Mouse (Mus musculus) intestine, embryonic 15.5 days (tissue): Measurements from ENCODE around the gene Scyl1. TPM values are rescaled to one million over a fixed set of nuclear protein-coding genes. Genes with fewer than 3 reads are reported as not detected.
A peak's percentile ranks its signal among the peaks of the same experiment; 100 is the strongest.

Source experiments
- ATAC-seq: fragments of 200-750 bp; cut with Nextera tagmentation; 2 replicates; pipeline ENCODE4 v1.8.0; 2017; ENCODE audit warnings: moderate TSS enrichment, moderate library complexity
- H3K27ac ChIP-seq: fragments of 300-500 bp; sonication (generic); 2 replicates; pipeline ENCODE4 v1.5.1; 2015; ENCODE audit warnings: mild to moderate bottlenecking, inconsistent platforms
- H3K27me3 ChIP-seq: fragments of 300-500 bp; sonication (generic); replicated peaks from 2 replicates; pipeline ENCODE4 v1.6.1; 2015; ENCODE audit warnings: inconsistent platforms
- H3K36me3 ChIP-seq: fragments of 300-500 bp; sonication (generic); 2 replicates; pipeline ENCODE4 v1.6.1; 2015; ENCODE audit warnings: inconsistent platforms
- H3K4me1 ChIP-seq: fragments of 300-500 bp; sonication (generic); replicated peaks from 2 replicates; pipeline ENCODE4 v1.6.1; 2015; ENCODE audit warnings: inconsistent platforms
- H3K4me2 ChIP-seq: fragments of 300-500 bp; sonication (generic); replicated peaks from 2 replicates; pipeline ENCODE4 v1.6.1; 2015; ENCODE audit warnings: mild to moderate bottlenecking, inconsistent platforms
- H3K4me3 ChIP-seq: fragments of 300-500 bp; sonication (generic); replicated peaks from 2 replicates; pipeline ENCODE4 v1.5.1; 2015; ENCODE audit warnings: inconsistent platforms
- H3K9ac ChIP-seq: fragments of 300-500 bp; sonication (generic); 2 replicates; pipeline ENCODE4 v1.6.1; 2015; ENCODE audit warnings: inconsistent platforms
- H3K9me3 ChIP-seq: fragments of 300-500 bp; sonication (generic); 2 replicates; pipeline ENCODE4 v1.6.1; 2016; ENCODE audit warnings: inconsistent platforms
- WGBS: fragments of 180-500 bp; shearing (Covaris S2); methylation state at CpG from one replicate; pipeline ENCODE4 v1.1.7; 2015; 5-methylcytosine and 5-hydroxymethylcytosine counted together
- polyA plus RNA-seq: library from polyadenylated mRNA; unstranded; fragments of >200 nt; fragmentation: Nextera tagmentation; extraction: Ambion mirVana; gene quantifications from 2 replicates; pipeline ENCODE4 v1.2.1, GENCODE M21; 2015

The Scyl1 gene
- polyA plus RNA-seq, 1 experiment from 2014 or later = 60.9 TPM

- Histone ChIP-seq H3K4me3 (no peak overlapping the region), H3K9ac (no peak overlapping the region), H3K27me3 (no peaks in the 10 kb centered on the region), H3K4me2 (peak overlapping the region; percentile 38), H3K9me3 (no peaks in the 10 kb centered on the region), H3K4me1 (peaks cover 71% of the 10 kb centered on the region), H3K36me3 (no peaks in the 10 kb centered on the region), H3K27ac (peak overlapping the region; percentile 91)
- peak; percentile 82 for ATAC-seq
- 18% methylated on average over 11 of the region's 11 CpGs for WGBS
Observed at GRCm38 (mm10) chr19:5810103-5810839, 39.1 kb upstream of the Scyl1 start.

- peak overlapping the region; percentile 38 for H3K4me2 ChIP-seq
Observed at GRCm38 (mm10) chr19:5809712-5810089, 38.5 kb upstream of the Scyl1 start.

GRCm38 (mm10) chr19:5808955-5809711 lies 37.9 kb upstream of the Scyl1 start:
- Histone ChIP-seq H3K9ac (no peak overlapping the region), H3K4me1 (peaks cover 80% of the 10 kb centered on the region), H3K27ac (peak overlapping the region; percentile 91), H3K4me2 (no peak overlapping the region), H3K9me3 (no peaks in the 10 kb centered on the region), H3K27me3 (no peaks in the 10 kb centered on the region), H3K36me3 (no peaks in the 10 kb centered on the region), H3K4me3 (no peak overlapping the region)
- no peak for ATAC-seq
- 51% methylated on average over 14 of the region's 14 CpGs for WGBS

More at GRCm38 (mm10) chr19:5809712-5810089, 38.5 kb upstream of the Scyl1 start:
- no peaks in the 10 kb centered on the region for H3K27me3 ChIP-seq
- ATAC-seq = peak; percentile 46
- H3K4me3 ChIP-seq = no peak overlapping the region
- H3K4me1 ChIP-seq = peaks cover 75% of the 10 kb centered on the region
- no peaks in the 10 kb centered on the region for H3K36me3 ChIP-seq
- WGBS = 47% methylated on average over 7 of the region's 7 CpGs
- peak overlapping the region; percentile 91 for H3K27ac ChIP-seq
- no peaks in the 10 kb centered on the region for H3K9me3 ChIP-seq
- H3K9ac ChIP-seq = no peak overlapping the region

DNA sequence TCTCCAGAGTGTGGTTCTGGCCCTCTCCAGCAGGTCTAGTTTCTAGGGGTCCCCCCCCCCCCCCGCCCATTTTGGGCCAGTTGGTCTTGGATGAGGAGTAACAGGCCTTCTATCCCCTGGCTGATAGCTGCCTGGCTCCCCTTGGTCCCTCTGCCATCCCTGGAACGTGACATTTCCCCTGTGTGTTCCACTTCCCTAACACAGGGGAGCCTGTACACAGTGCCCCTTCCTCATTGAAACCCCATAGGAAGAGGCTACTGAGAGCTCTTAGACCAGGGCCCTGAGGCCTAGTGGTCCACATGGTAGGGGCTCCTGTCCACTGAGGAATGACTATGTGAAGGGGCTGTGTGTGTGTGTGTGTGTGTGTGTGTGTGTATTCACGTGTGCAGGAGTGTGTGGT lies 36.5 kb upstream of the Scyl1 start:
- no peak for ATAC-seq
- Histone ChIP-seq H3K4me1 (peaks cover 81% of the 10 kb centered on the region), H3K4me2 (no peak overlapping the region), H3K36me3 (no peaks in the 10 kb centered on the region), H3K4me3 (no peak overlapping the region), H3K27ac (0 out of 2 replicates have a peak overlapping the region, but pooled peaks have one; percentile 100), H3K27me3 (no peaks in the 10 kb centered on the region), H3K9me3 (no peaks in the 10 kb centered on the region), H3K9ac (no peak overlapping the region)
- 72% methylated on average over 3 of the region's 3 CpGs for WGBS

- H3K36me3 ChIP-seq = no peaks in the 10 kb centered on the region
- no peaks in the 10 kb centered on the region for H3K9me3 ChIP-seq
- H3K4me3 ChIP-seq = no peak overlapping the region
- WGBS = 37% methylated on average over 6 of the region's 6 CpGs
- no peaks in the 10 kb centered on the region for H3K27me3 ChIP-seq
- no peak for ATAC-seq
- H3K4me1 ChIP-seq = peaks cover 72% of the 10 kb centered on the region
- H3K4me2 ChIP-seq = 0 out of 2 replicates have a peak overlapping the region, but pooled peaks have one; percentile 5
- peak overlapping the region; percentile 100 for H3K27ac ChIP-seq
- no peak overlapping the region for H3K9ac ChIP-seq
Observed at GRCm38 (mm10) chr19:5806809-5807205, 35.6 kb upstream of the Scyl1 start.

DNA sequence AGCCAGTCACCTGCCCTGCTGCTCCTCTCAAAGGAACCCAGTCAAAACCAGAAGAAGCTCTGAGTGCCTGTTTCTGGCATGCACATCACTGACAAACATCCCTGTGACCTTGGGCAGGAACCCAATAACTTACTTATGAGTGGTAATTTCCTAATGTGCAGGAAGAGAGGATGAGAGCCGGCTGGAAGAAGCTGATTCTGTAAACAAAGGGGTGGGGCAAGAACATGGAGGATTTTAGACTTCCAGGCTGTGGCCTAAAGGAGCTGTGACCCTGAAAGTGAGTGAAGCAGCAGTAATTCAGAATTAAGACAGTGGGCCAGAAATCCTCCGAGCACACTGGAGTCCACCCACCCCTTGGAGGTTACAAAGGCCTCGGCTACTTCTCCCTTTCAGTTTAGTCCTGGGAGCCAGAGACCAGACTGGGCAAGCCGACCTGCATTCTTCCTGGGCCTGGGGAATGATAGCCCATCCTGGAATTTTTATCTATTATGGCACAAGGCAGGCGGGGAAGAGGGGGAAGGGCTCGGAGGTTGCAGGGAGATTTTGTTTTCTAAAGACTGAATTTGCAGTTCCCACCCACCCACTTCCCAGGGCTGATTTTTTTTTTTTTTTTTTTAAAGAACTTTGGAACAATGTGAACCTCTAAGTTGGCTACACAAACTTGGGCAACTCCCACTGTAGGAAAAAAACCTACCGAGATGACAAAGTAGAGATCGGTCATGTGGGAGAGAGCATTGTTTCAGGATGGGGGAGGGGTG lies 35.0 kb upstream of the Scyl1 start:
- no peaks in the 10 kb centered on the region for H3K9me3 ChIP-seq
- H3K27me3 ChIP-seq = no peaks in the 10 kb centered on the region
- 10% methylated on average over 8 of the region's 8 CpGs for WGBS
- peak overlapping the region; percentile 24; the same call in 1 of the 2 replicates for H3K9ac ChIP-seq
- H3K27ac ChIP-seq = peak overlapping the region; percentile 100
- H3K4me1 ChIP-seq = peaks cover 66% of the 10 kb centered on the region
- H3K4me3 ChIP-seq = no peak overlapping the region
- peak overlapping the region; percentile 36 for H3K4me2 ChIP-seq
- ATAC-seq = no peak
- H3K36me3 ChIP-seq = no peaks in the 10 kb centered on the region

GRCm38 (mm10) chr19:5804371-5804899 lies 33.2 kb upstream of the Scyl1 start:
- WGBS = 30% methylated on average over 8 of the region's 8 CpGs
- no peak overlapping the region for H3K4me3 ChIP-seq
- H3K36me3 ChIP-seq = no peaks in the 10 kb centered on the region
- no peaks in the 10 kb centered on the region for H3K9me3 ChIP-seq
- H3K4me1 ChIP-seq = peaks cover 48% of the 10 kb centered on the region
- H3K27me3 ChIP-seq = no peaks in the 10 kb centered on the region
- peak overlapping the region; percentile 63; the same call in 1 of the 2 replicates for H3K9ac ChIP-seq
- ATAC-seq = no peak
- H3K4me2 ChIP-seq = peak overlapping the region; percentile 93
- H3K27ac ChIP-seq = peak overlapping the region; percentile 100

DNA sequence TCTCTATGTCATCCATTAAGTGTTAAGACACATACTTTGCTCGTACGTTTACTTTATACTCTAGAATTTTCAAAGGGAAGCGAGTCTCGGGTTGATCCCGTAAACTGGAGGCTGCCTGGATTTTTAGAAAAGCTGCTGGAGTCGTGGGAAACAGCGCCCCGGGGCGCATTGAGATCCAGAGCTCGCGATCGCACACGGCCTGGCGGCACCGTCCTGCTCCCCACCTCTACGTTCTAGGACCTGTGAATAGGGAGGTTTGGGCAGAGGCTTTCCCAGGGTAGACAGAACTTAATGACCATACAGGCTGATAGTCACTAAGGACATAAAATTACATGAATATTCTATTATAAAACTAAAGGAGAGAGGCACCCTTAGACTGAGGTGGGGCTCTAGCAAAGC lies 32.7 kb upstream of the Scyl1 start:
- H3K4me3 ChIP-seq = peak overlapping the region; percentile 52
- under 1% methylated on average over 16 of the region's 16 CpGs for WGBS
- H3K9me3 ChIP-seq = no peaks in the 10 kb centered on the region
- peak; percentile 13 for ATAC-seq
- H3K9ac ChIP-seq = peak overlapping the region; percentile 63
- H3K27me3 ChIP-seq = no peaks in the 10 kb centered on the region
- H3K4me1 ChIP-seq = peaks cover 45% of the 10 kb centered on the region
- H3K27ac ChIP-seq = peak overlapping the region; percentile 100
- peak overlapping the region; percentile 93 for H3K4me2 ChIP-seq
- H3K36me3 ChIP-seq = no peaks in the 10 kb centered on the region

- Histone ChIP-seq H3K27me3 (no peaks in the 10 kb centered on the region), H3K27ac (peak overlapping the region; percentile 100), H3K36me3 (no peaks in the 10 kb centered on the region), H3K9ac (peak overlapping the region; percentile 75), H3K4me3 (peak overlapping the region; percentile 52), H3K4me1 (peaks cover 39% of the 10 kb centered on the region), H3K9me3 (no peaks in the 10 kb centered on the region), H3K4me2 (peak overlapping the region; percentile 93)
- WGBS = under 1% methylated on average over 67 of the region's 67 CpGs
- ATAC-seq = peak; percentile 96
Observed at GRCm38 (mm10) chr19:5803041-5803880, 32.0 kb upstream of the Scyl1 start.

DNA sequence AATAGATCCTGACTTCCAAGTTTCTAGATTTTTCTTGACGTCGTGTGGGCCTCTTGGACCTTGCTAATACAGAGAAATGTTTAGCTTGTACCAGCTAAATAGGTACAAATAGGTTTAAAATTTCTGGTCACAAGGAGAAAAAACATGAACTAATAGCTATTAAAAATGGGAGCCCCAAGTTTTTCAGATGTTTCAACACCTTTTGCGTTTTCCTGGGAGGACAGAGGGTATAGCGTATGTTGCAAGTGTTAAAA lies 31.5 kb upstream of the Scyl1 start:
- no peaks in the 10 kb centered on the region for H3K9me3 ChIP-seq
- peak overlapping the region; percentile 100 for H3K27ac ChIP-seq
- H3K9ac ChIP-seq = peak overlapping the region; percentile 75; the same call in 1 of the 2 replicates
- peaks cover 35% of the 10 kb centered on the region for H3K4me1 ChIP-seq
- WGBS = 0% methylated on average over 4 of the region's 4 CpGs
- peak overlapping the region; percentile 93 for H3K4me2 ChIP-seq
- no peaks in the 10 kb centered on the region for H3K27me3 ChIP-seq
- peaks cover under 1% of the 10 kb centered on the region; the same call in 1 of the 2 replicates for H3K36me3 ChIP-seq
- ATAC-seq = no peak
- H3K4me3 ChIP-seq = peak overlapping the region; percentile 52

DNA sequence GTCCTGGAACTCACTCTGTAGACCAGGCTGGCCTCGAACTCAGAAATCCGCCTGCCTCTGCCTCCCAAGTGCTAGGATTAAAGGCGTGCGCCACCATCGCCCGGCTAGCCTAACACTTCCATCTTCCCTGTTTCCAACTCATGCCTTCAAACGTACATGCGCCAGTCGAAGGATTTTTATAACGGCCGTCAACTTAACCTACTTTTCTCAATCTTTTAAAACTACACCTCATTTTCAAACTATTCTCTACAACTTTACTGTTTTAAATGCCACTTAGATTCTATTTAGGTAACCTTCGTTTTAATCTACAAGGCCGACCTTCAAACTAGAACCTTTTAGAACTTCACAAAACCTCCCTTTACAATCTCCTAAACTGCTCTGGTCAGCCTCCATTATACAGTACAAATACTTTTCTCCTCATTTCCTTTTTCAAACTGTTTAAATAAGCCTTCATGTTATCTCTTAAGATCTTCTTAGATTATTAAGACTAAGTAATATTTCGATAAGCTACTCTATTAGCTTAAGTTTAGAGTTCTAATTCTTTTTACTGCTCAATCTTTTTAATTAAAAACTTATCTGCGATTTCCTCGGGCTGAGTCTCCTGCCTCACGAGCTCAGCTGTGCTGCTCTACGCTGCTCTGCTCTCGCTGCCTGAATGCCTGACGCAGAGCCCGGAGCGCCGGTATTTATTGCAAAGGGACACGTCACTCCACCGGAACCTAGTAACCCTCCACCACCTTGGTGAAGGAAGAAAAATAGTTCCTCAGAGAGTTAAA lies 31.0 kb upstream of the Scyl1 start:
- Histone ChIP-seq H3K4me1 (peaks cover 31% of the 10 kb centered on the region), H3K9ac (peak overlapping the region; percentile 89), H3K4me3 (peak overlapping the region; percentile 64), H3K4me2 (peak overlapping the region; percentile 93), H3K27me3 (no peaks in the 10 kb centered on the region), H3K27ac (peak overlapping the region; percentile 100), H3K36me3 (peaks cover 6% of the 10 kb centered on the region; the same call in 1 of the 2 replicates), H3K9me3 (no peaks in the 10 kb centered on the region)
- ATAC-seq = peak; percentile 40; the same call in 1 of the 2 replicates
- under 1% methylated on average over 25 of the region's 25 CpGs for WGBS
